Mouse (Mus musculus) gastrocnemius, postnatal 10 days (tissue): ENCODE data around the gene Hoxd4. TPM values are rescaled to one million over a fixed set of nuclear protein-coding genes. Genes with fewer than 3 reads are reported as not detected.

Experiments used
- DNase-seq: peaks from one replicate; pipeline ENCODE4 v3.0.0; 2021; ENCODE audit warnings: mixed read lengths
- total RNA-seq, 2 experiments: library from RNA; stranded (reverse); gene quantifications; 2 replicates each; pipeline ENCODE4 v1.2.3; 2021

Hoxd4 gene
- total RNA-seq, 2 experiments from 2014 or later, result 2.1 to 4.8 TPM

GRCm38 (mm10) chr2:74692808-74693431 is 18.8 kb upstream of the Hoxd4 start:
- DNase-seq, result no peak

GRCm38 (mm10) chr2:74693432-74693827 is 18.3 kb upstream of the Hoxd4 start:
- no peak for DNase-seq

- no peak for DNase-seq
Measured at GRCm38 (mm10) chr2:74694066-74694465, 17.7 kb upstream of the Hoxd4 start.

- DNase-seq, result no peak
Measured at GRCm38 (mm10) chr2:74695383-74695782, 16.3 kb upstream of the Hoxd4 start.

GRCm38 (mm10) chr2:74695813-74696430 is 15.8 kb upstream of the Hoxd4 start:
- no peak for DNase-seq

- DNase-seq, result no peak
Measured at GRCm38 (mm10) chr2:74696442-74697335, 15.0 kb upstream of the Hoxd4 start.

- peak; percentile 75 for DNase-seq
Measured at GRCm38 (mm10) chr2:74697567-74698121, 14.1 kb upstream of the Hoxd4 start, which contains the start of gene Hoxd9. Hoxd9 (plus strand) TSS chr2:74697727.

GRCm38 (mm10) chr2:74698201-74699052 is 13.3 kb upstream of the Hoxd4 start:
- DNase-seq, result peak; percentile 60

- DNase-seq, result no peak
Measured at GRCm38 (mm10) chr2:74699053-74699430, 12.7 kb upstream of the Hoxd4 start.

GRCm38 (mm10) chr2:74699664-74700545 is 11.8 kb upstream of the Hoxd4 start:
- DNase-seq, result no peak

GRCm38 (mm10) chr2:74700546-74701112 is 11.1 kb upstream of the Hoxd4 start:
- no peak for DNase-seq

- peak; percentile 85 for DNase-seq
Measured at GRCm38 (mm10) chr2:74701949-74702819, 9.5 kb upstream of the Hoxd4 start.

GRCm38 (mm10) chr2:74702820-74703219 is 8.9 kb upstream of the Hoxd4 start:
- no peak for DNase-seq

GRCm38 (mm10) chr2:74703317-74703716 is 8.4 kb upstream of the Hoxd4 start:
- DNase-seq, result no peak

- DNase-seq, result no peak
Measured at GRCm38 (mm10) chr2:74703720-74704392, 7.9 kb upstream of the Hoxd4 start.

- peak; percentile 82 for DNase-seq
Measured at GRCm38 (mm10) chr2:74704393-74704998, 7.2 kb upstream of the Hoxd4 start, which contains the start of gene Hoxd8. Hoxd8 (plus strand) TSS chr2:74704615.

GRCm38 (mm10) chr2:74704999-74705466 is 6.7 kb upstream of the Hoxd4 start:
- peak; percentile 65 for DNase-seq
